Mouse (Mus musculus) forebrain, embryonic 16.5 days (tissue): ENCODE data around the gene Gtf2ird1. TPM values are rescaled to one million over a fixed set of nuclear protein-coding genes. Genes with fewer than 3 reads are reported as not detected.
"Not testable (repeated sequence)": the region's sequence is repeated elsewhere in the genome, so short reads cannot be mapped to it uniquely, and the experiment has no call there.

Source experiments
- ATAC-seq: fragments of 200-750 bp; cut with Nextera tagmentation; 2 replicates; pipeline ENCODE4 v1.8.0; 2017; ENCODE audit warnings: mild to moderate bottlenecking, moderate library complexity
- H3K27ac ChIP-seq: fragments of 300-500 bp; sonication (generic); 2 replicates; pipeline ENCODE4 v1.5.1; 2014; ENCODE audit warnings: low read length, control low read depth
- H3K27me3 ChIP-seq: fragments of 300-500 bp; sonication (generic); replicated peaks from 2 replicates; pipeline ENCODE4 v1.6.1; 2014; ENCODE audit warnings: low read length; ENCODE audit not compliant: control insufficient read depth, insufficient read depth
- H3K36me3 ChIP-seq: fragments of 300-500 bp; sonication (generic); 2 replicates; pipeline ENCODE4 v1.6.1; 2014; ENCODE audit not compliant: control insufficient read depth, insufficient read depth
- H3K4me1 ChIP-seq: fragments of 300-500 bp; sonication (generic); replicated peaks from 2 replicates; pipeline ENCODE4 v1.6.1; 2014; ENCODE audit warnings: low read length; ENCODE audit not compliant: control insufficient read depth, insufficient read depth
- H3K4me2 ChIP-seq: fragments of 300-500 bp; sonication (generic); 2 replicates; pipeline ENCODE4 v1.6.1; 2014; ENCODE audit warnings: mild to moderate bottlenecking, low read length, control low read depth
- H3K4me3 ChIP-seq: fragments of 300-500 bp; sonication (generic); replicated peaks from 2 replicates; pipeline ENCODE4 v1.5.1; 2014; ENCODE audit warnings: mild to moderate bottlenecking, low read length, control low read depth
- H3K9ac ChIP-seq: fragments of 300-500 bp; sonication (generic); replicated peaks from 2 replicates; pipeline ENCODE4 v1.6.1; 2014; ENCODE audit warnings: low read depth, low read length, control low read depth
- H3K9me3 ChIP-seq: fragments of 300-500 bp; sonication (generic); 2 replicates; pipeline ENCODE4 v1.6.1; 2016; ENCODE audit warnings: low read length; ENCODE audit not compliant: control insufficient read depth
- WGBS: fragments of 180-500 bp; shearing (Covaris S2); extraction: QIAGEN DNeasy Blood & Tissue Kit; methylation state at CpG from one replicate; pipeline ENCODE4 v1.1.7; 2014; 5-methylcytosine and 5-hydroxymethylcytosine counted together
- polyA plus RNA-seq: library from polyadenylated mRNA; unstranded; fragments of >200 nt; fragmentation: Nextera tagmentation; extraction: Ambion mirVana; gene quantifications from 2 replicates; pipeline ENCODE4 v1.2.1, GENCODE M21; 2015

Gene Gtf2ird1
- polyA plus RNA-seq, 1 experiment from 2014 or later: 96.6 TPM

GRCm38 (mm10) chr5:134353117-134353516 is 103.4 kb downstream of the Gtf2ird1 start:
- peaks cover 9% of the 10 kb centered on the region for H3K4me1 ChIP-seq
- H3K4me3 ChIP-seq: no peak overlapping the region
- H3K4me2 ChIP-seq: no peak overlapping the region
- no peak overlapping the region for H3K27ac ChIP-seq
- H3K9me3 ChIP-seq: no peaks in the 10 kb centered on the region
- no peak for ATAC-seq
- 0 out of 2 replicates have a peak, but pooled peaks cover 5% of the 10 kb centered on the region for H3K36me3 ChIP-seq
- no peak overlapping the region for H3K9ac ChIP-seq
- 76% methylated on average over 4 of the region's 4 CpGs for WGBS
- no peaks in the 10 kb centered on the region for H3K27me3 ChIP-seq

GRCm38 (mm10) chr5:134352527-134353001 is 104.0 kb downstream of the Gtf2ird1 start:
- H3K27ac ChIP-seq: no peak overlapping the region

GRCm38 (mm10) chr5:134350660-134351059 is 105.9 kb downstream of the Gtf2ird1 start:
- WGBS: 20% methylated on average over 10 of the region's 10 CpGs
- H3K9ac ChIP-seq: no peak overlapping the region

More at GRCm38 (mm10) chr5:134352527-134353001, 104.0 kb downstream of the Gtf2ird1 start:
- Histone ChIP-seq H3K36me3 (0 out of 2 replicates have a peak, but pooled peaks cover 2% of the 10 kb centered on the region), H3K4me2 (no peak overlapping the region), H3K9me3 (no peaks in the 10 kb centered on the region), H3K27me3 (no peaks in the 10 kb centered on the region), H3K9ac (no peak overlapping the region), H3K4me1 (peaks cover 9% of the 10 kb centered on the region), H3K4me3 (no peak overlapping the region)
- 86% methylated on average over 3 of the region's 3 CpGs for WGBS
- no peak for ATAC-seq

DNA sequence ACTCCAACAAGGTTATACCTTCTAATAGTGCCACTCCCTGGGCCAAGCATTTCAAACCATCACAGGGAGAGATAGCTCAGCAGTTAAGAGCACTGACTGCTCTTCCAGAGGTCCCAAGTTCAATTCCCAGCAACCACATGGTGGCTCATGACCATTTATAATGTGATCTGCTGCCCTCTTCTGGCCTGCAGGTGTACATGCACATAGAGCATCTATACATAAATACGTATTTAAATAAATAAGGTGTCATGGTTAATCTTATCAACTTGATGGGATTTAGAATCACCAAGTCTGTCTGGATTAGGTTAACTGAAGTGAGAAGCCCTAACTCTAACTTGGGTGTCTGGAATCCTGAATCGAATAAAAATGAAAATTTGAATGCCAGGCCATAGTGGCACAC is 109.5 kb downstream of the Gtf2ird1 start:
- 69% methylated on average over 2 of the region's 2 CpGs for WGBS
- no peak overlapping the region for H3K4me2 ChIP-seq
- no peak overlapping the region for H3K9ac ChIP-seq
- no peak for ATAC-seq
- H3K9me3 ChIP-seq: no peaks in the 10 kb centered on the region
- H3K4me1 ChIP-seq: peaks cover 9% of the 10 kb centered on the region
- H3K36me3 ChIP-seq: no peaks in the 10 kb centered on the region
- H3K27ac ChIP-seq: no peak overlapping the region
- H3K27me3 ChIP-seq: no peaks in the 10 kb centered on the region
- no peak overlapping the region for H3K4me3 ChIP-seq

More at GRCm38 (mm10) chr5:134350660-134351059, 105.9 kb downstream of the Gtf2ird1 start:
- Histone ChIP-seq H3K4me2 (peak overlapping the region; percentile 26; the same call in 1 of the 2 replicates), H3K9me3 (no peaks in the 10 kb centered on the region), H3K27ac (no peak overlapping the region), H3K27me3 (no peaks in the 10 kb centered on the region), H3K36me3 (no peaks in the 10 kb centered on the region), H3K4me1 (peaks cover 9% of the 10 kb centered on the region), H3K4me3 (no peak overlapping the region)
- peak; percentile 70 for ATAC-seq

DNA sequence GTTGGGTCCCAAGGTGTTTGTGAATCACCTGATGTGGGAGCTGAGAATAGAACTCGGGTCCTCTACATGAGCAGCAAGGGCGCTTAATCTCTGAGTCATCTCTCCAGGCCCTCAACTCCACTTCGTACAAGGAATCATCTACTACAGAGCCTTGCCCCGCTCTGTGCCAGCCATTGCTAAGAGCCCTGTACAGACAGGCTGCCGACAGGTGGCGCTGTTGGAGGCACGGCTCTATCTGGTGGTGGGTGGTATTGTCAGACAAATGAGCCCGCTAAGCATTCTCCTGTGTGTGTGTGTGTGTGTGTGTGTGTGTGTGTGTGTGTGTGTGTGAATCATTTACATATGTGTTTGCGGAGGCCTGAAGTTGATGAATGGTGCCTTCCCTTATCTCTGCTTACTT is 111.1 kb downstream of the Gtf2ird1 start:
- Histone ChIP-seq H3K36me3 (no peaks in the 10 kb centered on the region), H3K27me3 (no peaks in the 10 kb centered on the region), H3K9ac (no peak overlapping the region), H3K4me3 (no peak overlapping the region), H3K4me2 (no peak overlapping the region), H3K4me1 (peaks cover 5% of the 10 kb centered on the region), H3K9me3 (no peaks in the 10 kb centered on the region), H3K27ac (no peak overlapping the region)
- 84% methylated on average over 9 of the region's 9 CpGs for WGBS
- ATAC-seq: no peak

DNA sequence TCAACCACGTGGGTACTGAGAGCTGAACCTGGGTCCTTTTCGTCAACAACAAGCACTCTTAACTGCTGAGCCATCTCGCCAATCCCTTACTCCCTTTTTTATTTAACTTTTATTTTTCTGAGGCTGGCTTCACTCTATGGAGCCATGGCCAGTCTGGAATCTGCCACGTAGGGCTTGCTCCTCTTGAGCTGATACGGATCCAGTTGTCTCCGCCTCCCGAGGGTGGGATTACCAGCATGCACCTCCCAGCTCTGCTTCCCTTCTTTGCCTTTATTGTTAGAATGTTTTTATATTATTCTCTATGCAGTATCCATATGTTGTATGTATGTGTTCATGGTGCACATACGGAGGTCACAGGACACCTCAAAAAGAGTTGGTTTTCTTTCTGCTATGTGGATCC is 112.4 kb downstream of the Gtf2ird1 start:
- H3K9me3 ChIP-seq: no peaks in the 10 kb centered on the region
- ATAC-seq: no peak

DNA sequence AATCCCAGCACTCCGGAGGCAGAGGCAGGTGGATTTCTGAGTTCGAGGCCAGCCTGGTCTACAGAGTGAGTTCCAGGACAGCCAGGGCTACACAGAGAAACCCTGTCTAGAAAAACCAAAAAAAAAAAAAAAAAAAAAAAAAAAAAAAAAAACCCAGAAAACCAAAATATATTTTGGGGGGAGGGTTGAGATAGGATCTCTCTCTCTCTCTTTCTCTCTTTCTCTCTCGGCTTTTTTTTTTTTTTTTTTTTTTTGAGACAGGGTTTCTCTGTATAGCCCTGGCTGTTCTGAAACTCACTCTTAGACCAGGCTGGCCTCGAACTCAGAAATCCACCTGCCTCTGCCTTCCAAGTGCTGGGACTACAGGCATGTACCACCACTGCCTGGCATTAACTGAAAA is 113.0 kb downstream of the Gtf2ird1 start:
- H3K27ac ChIP-seq, H3K9ac ChIP-seq, ATAC-seq, H3K4me1 ChIP-seq, H3K4me3 ChIP-seq, H3K27me3 ChIP-seq, H3K9me3 ChIP-seq, H3K36me3 ChIP-seq, H3K4me2 ChIP-seq: not testable (repeated sequence)
- WGBS: 94% methylated on average over 3 of the region's 4 CpGs

More for the DNA sequence above, 112.4 kb downstream of the Gtf2ird1 start:
- no peak overlapping the region for H3K27ac ChIP-seq
- no peak overlapping the region for H3K4me2 ChIP-seq
- no peak overlapping the region for H3K9ac ChIP-seq
- no peaks in the 10 kb centered on the region for H3K36me3 ChIP-seq
- H3K27me3 ChIP-seq: no peaks in the 10 kb centered on the region
- H3K4me1 ChIP-seq: no peaks in the 10 kb centered on the region
- H3K4me3 ChIP-seq: no peak overlapping the region
- 84% methylated on average over 8 of the region's 8 CpGs for WGBS

DNA sequence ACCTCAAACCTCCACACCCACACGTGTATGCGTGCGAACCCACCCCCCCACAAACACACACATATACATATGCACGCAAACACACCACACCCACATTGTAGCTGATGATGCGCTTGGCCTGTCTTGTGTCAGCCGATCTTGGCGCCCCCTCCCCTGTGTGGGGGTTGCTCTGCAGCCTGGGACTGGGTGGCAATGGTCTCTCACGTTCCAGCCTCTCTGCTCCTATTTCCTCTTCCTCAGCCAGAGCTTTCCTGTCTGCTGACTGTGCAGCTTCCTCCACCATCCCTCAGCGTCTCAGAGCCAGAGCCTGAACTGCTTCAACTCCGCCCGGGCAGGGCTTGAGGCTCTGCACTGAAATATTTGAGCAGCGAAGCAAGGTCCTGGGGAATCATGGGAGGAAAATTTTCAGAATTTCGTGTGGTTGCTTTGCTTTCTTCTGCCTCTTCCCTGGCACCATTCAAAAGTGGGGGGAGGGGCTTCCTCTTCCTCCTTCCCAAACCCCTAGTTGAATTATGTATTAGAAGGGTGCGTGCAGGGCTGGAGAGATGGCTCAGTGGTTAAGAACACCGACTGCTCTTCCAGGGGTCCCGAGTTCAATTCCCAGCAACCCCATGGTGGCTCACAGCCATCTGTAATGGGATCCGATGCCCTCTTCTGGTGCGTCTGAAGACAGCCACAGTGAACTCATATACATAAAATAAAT is 113.9 kb downstream of the Gtf2ird1 start:
- Histone ChIP-seq H3K4me3 (no peak overlapping the region), H3K27me3 (no peaks in the 10 kb centered on the region), H3K9ac (no peak overlapping the region), H3K4me1 (no peaks in the 10 kb centered on the region), H3K4me2 (no peak overlapping the region), H3K27ac (no peak overlapping the region), H3K36me3 (no peaks in the 10 kb centered on the region), H3K9me3 (no peaks in the 10 kb centered on the region)
- WGBS: 83% methylated on average over 18 of the region's 18 CpGs
- ATAC-seq: no peak

DNA sequence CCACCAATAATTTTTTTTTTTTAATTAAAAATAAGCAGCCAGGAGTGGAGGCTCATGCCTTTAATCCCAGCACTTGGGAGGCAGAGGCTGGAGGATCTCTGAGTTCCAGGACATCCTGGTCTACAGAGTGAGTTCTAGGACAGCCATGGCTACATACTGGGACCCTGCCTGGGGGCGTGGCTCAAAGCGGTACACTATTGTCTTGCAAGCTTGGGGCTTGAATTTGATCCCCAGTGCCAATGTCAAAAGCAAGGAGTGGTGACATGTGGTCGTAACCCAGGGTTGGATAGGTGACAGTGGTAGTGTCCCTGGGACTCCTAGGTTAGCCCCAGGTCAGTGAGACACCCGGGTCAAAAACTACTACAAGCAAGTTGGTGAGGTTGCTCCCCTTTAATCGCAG is 114.8 kb downstream of the Gtf2ird1 start:
- Histone ChIP-seq H3K9ac (no peak overlapping the region), H3K27me3 (no peaks in the 10 kb centered on the region), H3K4me3 (no peak overlapping the region), H3K4me2 (no peak overlapping the region), H3K9me3 (no peaks in the 10 kb centered on the region), H3K36me3 (no peaks in the 10 kb centered on the region), H3K27ac (no peak overlapping the region), H3K4me1 (no peaks in the 10 kb centered on the region)
- WGBS: 93% methylated on average over 5 of the region's 5 CpGs
- ATAC-seq: no peak
